Mouse (Mus musculus): Measurements from ENCODE around the gene Hamp2.

GRCm38 (mm10) chr7:30964366-30964765, 39.9 kb upstream of the Hamp2 start:
- TF ChIP-seq CTCF (IDR thresholded peaks at IDR 0.05; ENCODE audit: control insufficient read depth, insufficient read depth, insufficient read length) (no peak), USF1 (IDR thresholded peaks at IDR 0.05; ENCODE audit: low read depth) (no peak), MAX (IDR thresholded peaks at IDR 0.05) (no peak)
